Mouse (Mus musculus) embryonic fibroblast, embryonic 13.5 days (primary cell): ENCODE data around the gene Pprc1. TPM values are rescaled to one million over a fixed set of nuclear protein-coding genes. Genes with fewer than 3 reads are reported as not detected.

ENCODE experiments used
- H3K27ac ChIP-seq: 2 replicates; pipeline ENCODE4 v1.5.1; 2012; ENCODE audit warnings: low read length, control low read depth, inconsistent platforms; ENCODE audit not compliant: insufficient read depth
- H3K4me1 ChIP-seq: 2 replicates; pipeline ENCODE4 v1.6.1; 2011; ENCODE audit warnings: low read length; ENCODE audit not compliant: control insufficient read depth, insufficient read depth
- H3K4me3 ChIP-seq: 2 replicates; pipeline ENCODE4 v1.5.1; 2011; ENCODE audit warnings: mild to moderate bottlenecking, control low read depth, low read length; ENCODE audit not compliant: insufficient read depth
- CTCF ChIP-seq: IDR thresholded peaks from 2 replicates; pipeline ENCODE4 v1.5.1; 2011; ENCODE audit warnings: mild to moderate bottlenecking, control low read depth, low read length, moderate library complexity, borderline replicate concordance; ENCODE audit not compliant: insufficient read depth
- POLR2A ChIP-seq: IDR thresholded peaks from 2 replicates; pipeline ENCODE4 v1.6.1; 2011; ENCODE audit warnings: low read depth, mild to moderate bottlenecking, control low read depth, low read length, moderate library complexity
- polyA plus RNA-seq: library from polyadenylated mRNA; stranded (reverse); fragments of >200 nt; gene quantifications from 2 replicates; pipeline ENCODE4 v1.2.4, GENCODE M21; 2011; ENCODE audit warnings: low read depth; ENCODE audit not compliant: missing spikeins, insufficient read length

Pprc1 gene
- polyA plus RNA-seq, 1 experiment = 58.0 TPM

GRCm38 (mm10) chr19:46055752-46056387 is 11.2 kb downstream of the Pprc1 start:
- Histone ChIP-seq H3K4me3 (peak overlapping the region; percentile 75), H3K4me1 (no peaks in the 10 kb centered on the region; the same call in 1 of the 2 replicates), H3K27ac (peak overlapping the region; percentile 94)
- TF ChIP-seq POLR2A (no peak), CTCF (no peak)

DNA sequence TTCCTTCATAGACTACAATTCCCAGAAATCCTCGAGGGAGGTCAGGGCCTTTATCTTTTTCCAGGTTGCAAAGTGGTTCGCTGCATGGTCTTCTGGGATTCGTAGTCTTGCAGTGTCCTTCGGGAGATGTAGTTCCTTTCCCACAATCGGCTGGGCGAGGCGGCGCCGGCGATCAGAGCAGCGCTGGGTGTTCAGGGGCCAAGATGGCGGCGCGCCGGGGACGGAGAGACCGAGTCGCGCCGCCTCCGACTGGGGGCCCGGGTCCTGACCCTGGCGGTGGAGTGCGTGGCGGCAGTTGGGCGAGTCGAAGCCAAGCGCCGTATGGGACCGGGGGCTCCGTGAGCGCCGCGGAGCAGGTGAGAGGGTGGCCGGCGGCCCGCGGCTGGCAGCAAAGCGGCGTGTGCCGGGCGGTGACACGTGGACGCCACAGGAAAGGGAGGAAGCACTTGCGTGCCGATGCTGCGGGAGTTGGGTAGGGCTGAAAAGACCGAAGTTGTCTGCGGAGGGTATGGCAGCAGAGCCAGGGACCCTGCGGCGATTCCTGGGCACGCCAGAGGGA is 11.8 kb downstream of the Pprc1 start:
- TF ChIP-seq POLR2A (peak; percentile 43; the same call in 1 of the 2 replicates), CTCF (no peak)

GRCm38 (mm10) chr19:46056947-46057607 is 12.4 kb downstream of the Pprc1 start:
- H3K4me3 ChIP-seq = peak overlapping the region; percentile 75
- peak overlapping the region; percentile 94 for H3K27ac ChIP-seq
- no peaks in the 10 kb centered on the region; the same call in 1 of the 2 replicates for H3K4me1 ChIP-seq
- TF ChIP-seq CTCF = no peak
- peak; percentile 34; the same call in 1 of the 2 replicates for TF ChIP-seq POLR2A

More for the DNA sequence above, 11.8 kb downstream of the Pprc1 start:
- Histone ChIP-seq H3K4me3 (peak overlapping the region; percentile 75), H3K27ac (peak overlapping the region; percentile 94), H3K4me1 (no peaks in the 10 kb centered on the region; the same call in 1 of the 2 replicates)

GRCm38 (mm10) chr19:46058466-46058865 is 13.8 kb downstream of the Pprc1 start:
- peak overlapping the region; percentile 75 for H3K4me3 ChIP-seq

DNA sequence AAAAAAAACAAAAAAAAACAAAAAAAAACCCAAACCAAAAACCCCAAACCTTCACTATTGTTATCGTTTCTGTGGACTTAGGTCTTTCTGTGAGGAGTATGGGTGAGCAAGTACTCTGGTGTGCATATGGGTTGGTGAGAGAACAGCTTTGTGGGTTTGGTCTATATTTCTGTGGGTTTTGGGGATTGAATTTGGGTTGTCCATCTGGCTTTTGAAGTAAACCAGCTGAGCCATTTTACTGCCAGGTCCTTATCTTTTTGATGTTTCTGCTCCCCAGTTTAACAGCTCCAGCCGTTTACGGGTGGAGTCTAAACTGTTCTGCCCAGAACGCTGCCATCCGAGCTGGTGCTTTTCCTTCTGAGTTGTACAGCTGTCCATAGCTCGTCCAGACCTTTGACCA is 16.2 kb downstream of the Pprc1 start:
- TF ChIP-seq CTCF (no peak), POLR2A (no peak)
- no peak overlapping the region for H3K27ac ChIP-seq
- no peak overlapping the region for H3K4me3 ChIP-seq
- no peaks in the 10 kb centered on the region for H3K4me1 ChIP-seq

More at GRCm38 (mm10) chr19:46058466-46058865, 13.8 kb downstream of the Pprc1 start:
- TF ChIP-seq POLR2A (no peak), CTCF (no peak)
- no peaks in the 10 kb centered on the region; the same call in 1 of the 2 replicates for H3K4me1 ChIP-seq
- H3K27ac ChIP-seq = no peak overlapping the region

GRCm38 (mm10) chr19:46068054-46068453 is 23.4 kb downstream of the Pprc1 start:
- Histone ChIP-seq H3K4me1 (0 out of 2 replicates have a peak, but pooled peaks cover 4% of the 10 kb centered on the region), H3K27ac (no peak overlapping the region), H3K4me3 (no peak overlapping the region)
- TF ChIP-seq CTCF = no peak
- no peak for TF ChIP-seq POLR2A

DNA sequence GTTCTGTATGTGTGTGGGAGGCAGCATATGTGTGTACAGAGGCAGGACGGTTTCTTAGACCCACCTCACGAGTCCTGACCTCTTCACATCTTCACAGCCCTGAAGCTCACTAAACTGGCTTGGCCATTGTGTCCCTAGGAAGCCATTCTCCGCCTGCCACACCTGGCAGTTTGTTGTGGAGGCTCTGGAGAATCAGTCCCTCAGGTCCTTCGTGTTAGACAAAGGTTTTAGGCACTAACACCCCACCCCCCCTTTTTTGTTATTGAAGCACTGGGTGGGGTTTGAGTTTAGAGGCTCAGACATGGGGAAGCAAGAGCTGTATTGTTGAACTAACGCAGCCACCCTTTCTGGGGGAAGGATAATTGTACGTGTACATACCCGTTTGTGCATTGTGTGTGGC is 28.6 kb downstream of the Pprc1 start:
- Histone ChIP-seq H3K4me1 (no peaks in the 10 kb centered on the region), H3K4me3 (no peak overlapping the region), H3K27ac (no peak overlapping the region)
- TF ChIP-seq CTCF (no peak), POLR2A (no peak)

- TF ChIP-seq POLR2A (no peak), CTCF (no peak)
These were observed 29.6 kb downstream of the Pprc1 start for GRCm38 (mm10) chr19:46074266-46074665.

GRCm38 (mm10) chr19:46075616-46076607 is 31.2 kb downstream of the Pprc1 start, which contains the start of gene Nolc1:
Gene Nolc1, plus strand, starts transcription at chr19:46075863.
- TF ChIP-seq CTCF = no peak
- peak; percentile 85 for TF ChIP-seq POLR2A
- Histone ChIP-seq H3K27ac (peak within 1 kb of the TSS; percentile 13; the same call in 1 of the 2 replicates), H3K4me3 (peak within 1 kb of the TSS; percentile 92), H3K4me1 (no peaks in the 10 kb centered on the region)

More at GRCm38 (mm10) chr19:46074266-46074665, 29.6 kb downstream of the Pprc1 start:
- Histone ChIP-seq H3K27ac (no peak overlapping the region), H3K4me3 (no peak overlapping the region), H3K4me1 (no peaks in the 10 kb centered on the region)
